Mouse (Mus musculus) small intestine, adult 2 months (tissue): ENCODE results near the gene Chst10.

Experiments
- CTCF ChIP-seq: fragments of 200-500 bp; IDR thresholded peaks from 2 replicates; pipeline ENCODE4 v1.5.1; 2012; ENCODE audit warnings: low read depth, mild to moderate bottlenecking, control low read depth, inconsistent platforms, low read length, moderate library complexity, mixed read lengths; ENCODE audit not compliant: insufficient replicate concordance, insufficient read length; ENCODE audit errors: extremely low read depth
- POLR2A ChIP-seq: fragments of 200-500 bp; IDR thresholded peaks from 2 replicates; pipeline ENCODE4 v1.6.1; 2012; ENCODE audit warnings: low read depth, mild to moderate bottlenecking, control low read depth, inconsistent platforms, low read length, moderate library complexity

DNA sequence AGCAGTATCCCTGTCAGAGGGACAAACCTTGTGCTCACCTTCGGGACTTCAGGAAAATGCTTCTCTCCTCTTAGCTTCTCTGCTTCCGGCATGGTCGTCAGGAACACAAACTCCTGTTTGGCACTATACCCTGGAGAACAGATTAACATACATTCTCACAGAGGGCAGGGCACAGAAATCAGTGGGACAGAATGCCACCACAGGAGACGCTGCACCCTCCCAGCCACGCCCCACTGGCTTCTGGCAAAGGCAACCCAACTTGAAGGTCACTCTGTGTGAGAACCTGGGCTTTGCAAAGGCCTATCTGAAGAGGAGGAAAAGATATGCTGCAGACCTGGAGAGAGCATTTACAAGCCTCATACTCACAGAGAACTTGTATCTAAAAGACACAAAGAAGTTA is 24.1 kb downstream of the Chst10 start:
- no peak for TF ChIP-seq CTCF
- TF ChIP-seq POLR2A = no peak
